Mouse (Mus musculus) kidney, postnatal 0 days (tissue): ENCODE data around the gene Slc13a3. TPM values are rescaled to one million over a fixed set of nuclear protein-coding genes. Genes with fewer than 3 reads are reported as not detected.

Experiments used
- ATAC-seq: fragments of 200-750 bp; cut with Nextera tagmentation; replicated peaks from 2 replicates; pipeline ENCODE4 v1.8.0; 2017; ENCODE audit warnings: low read depth, moderate number of reproducible peaks, moderate TSS enrichment, moderate library complexity; ENCODE audit not compliant: low FRiP score
- DNase-seq: peaks from one replicate; pipeline ENCODE4 v3.0.0-alpha.2; 2016; ENCODE audit warnings: low spot score
- H3K27ac ChIP-seq: fragments of 300-500 bp; sonication (generic); 2 replicates; pipeline ENCODE4 v1.5.1; 2014; ENCODE audit warnings: mild to moderate bottlenecking
- H3K27me3 ChIP-seq: fragments of 300-500 bp; sonication (generic); 2 replicates; pipeline ENCODE4 v1.6.1; 2014; ENCODE audit warnings: low read length, mixed read lengths; ENCODE audit not compliant: insufficient read depth
- H3K36me3 ChIP-seq: fragments of 300-500 bp; sonication (generic); 2 replicates; pipeline ENCODE4 v1.6.1; 2014; ENCODE audit warnings: low read length, mixed read lengths; ENCODE audit not compliant: insufficient read depth
- H3K4me1 ChIP-seq: fragments of 300-500 bp; sonication (generic); replicated peaks from 2 replicates; pipeline ENCODE4 v1.6.1; 2014; ENCODE audit warnings: antibody characterized with exemption, low read length, mixed read lengths; ENCODE audit not compliant: insufficient read depth
- H3K4me2 ChIP-seq: fragments of 300-500 bp; sonication (generic); 2 replicates; pipeline ENCODE4 v1.6.1; 2014; ENCODE audit warnings: mild to moderate bottlenecking, low read length, moderate library complexity, mixed read lengths
- H3K4me3 ChIP-seq: fragments of 300-500 bp; sonication (generic); replicated peaks from 2 replicates; pipeline ENCODE4 v1.5.1; 2014; ENCODE audit warnings: low read depth, low read length
- H3K9ac ChIP-seq: fragments of 300-500 bp; sonication (generic); 2 replicates; pipeline ENCODE4 v1.6.1; 2014; ENCODE audit warnings: low read depth, low read length
- H3K9me3 ChIP-seq: fragments of 300-500 bp; sonication (generic); replicated peaks from 2 replicates; pipeline ENCODE4 v1.6.1; 2016; ENCODE audit warnings: low read length, inconsistent platforms, mixed read lengths
- CTCF ChIP-seq: IDR thresholded peaks from 2 replicates; pipeline ENCODE4 v1.5.1; 2016; ENCODE audit warnings: antibody characterized with exemption, low read depth, mild to moderate bottlenecking, moderate library complexity
- WGBS: fragments of 180-500 bp; shearing (Covaris S2); extraction: QIAGEN DNeasy Blood & Tissue Kit; methylation state at CpG from one replicate; pipeline ENCODE4 v1.1.7; 2014; 5-methylcytosine and 5-hydroxymethylcytosine counted together
- polyA plus RNA-seq: library from polyadenylated mRNA; unstranded; fragments of >200 nt; fragmentation: Nextera tagmentation; extraction: Ambion mirVana; gene quantifications from 2 replicates; pipeline ENCODE4 v1.2.1, GENCODE M21; 2015

Gene Slc13a3
- polyA plus RNA-seq, 1 experiment from 2014 or later, result 8.3 TPM

DNA sequence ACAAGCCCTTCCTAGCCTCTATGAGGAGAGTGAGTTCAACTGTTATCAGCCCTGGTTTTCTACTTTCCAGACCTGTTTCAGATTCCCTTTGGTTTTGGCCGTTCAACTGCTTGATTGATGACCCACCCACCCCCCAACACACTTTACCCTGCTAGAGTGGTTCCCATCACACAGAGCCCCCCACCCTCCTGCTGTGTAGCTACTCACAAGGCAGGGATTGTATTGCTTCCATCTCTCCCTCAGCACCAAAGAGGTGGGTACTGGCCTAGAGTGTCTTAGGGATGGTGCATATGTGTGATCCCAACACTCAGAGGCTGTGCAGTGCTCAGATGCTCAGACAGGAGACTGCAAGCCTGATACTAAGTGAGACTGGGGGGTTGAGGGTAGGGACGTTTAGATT lies 21.5 kb upstream of the Slc13a3 start:
- DNase-seq (no peak), ATAC-seq (no peak)
- Histone ChIP-seq H3K4me2 (no peak overlapping the region), H3K4me1 (no peaks in the 10 kb centered on the region; the same call in none of the 2 replicates), H3K36me3 (peaks cover 13% of the 10 kb centered on the region; the same call in 1 of the 2 replicates), H3K9ac (no peak overlapping the region), H3K27me3 (no peaks in the 10 kb centered on the region), H3K4me3 (no peak overlapping the region), H3K27ac (no peak overlapping the region), H3K9me3 (no peaks in the 10 kb centered on the region)
- 51% methylated on average over 2 of the region's 2 CpGs for WGBS
- no peak for TF ChIP-seq CTCF

DNA sequence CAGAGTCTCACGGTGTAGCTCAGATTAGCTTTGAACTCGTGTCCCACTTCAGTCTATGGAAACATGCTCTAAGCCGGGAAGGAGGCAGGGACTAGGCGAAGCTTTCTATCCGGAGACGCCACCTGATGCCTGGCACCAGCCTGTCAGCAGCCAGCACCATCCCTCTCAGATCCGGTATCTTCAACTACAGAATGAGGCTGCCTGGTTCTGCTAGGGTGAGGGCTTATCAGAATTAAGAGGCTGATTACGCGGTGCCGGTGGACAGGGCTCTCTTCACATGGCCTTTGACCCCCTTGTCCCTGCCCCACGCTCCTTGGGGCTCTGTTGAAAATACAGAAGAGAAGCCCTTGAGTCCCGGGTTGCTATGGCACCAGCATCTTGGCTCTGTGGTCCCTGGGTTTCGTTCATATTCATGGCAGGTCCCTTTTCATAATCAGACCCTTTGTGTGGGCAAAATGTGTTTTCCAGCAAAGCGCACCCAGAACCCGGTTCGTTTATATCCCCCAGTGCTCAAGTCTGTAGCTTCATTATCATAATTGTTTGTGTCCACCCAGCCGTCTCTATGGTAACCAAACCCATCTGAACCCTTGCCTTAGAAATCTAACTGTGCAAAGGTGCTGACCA lies 20.7 kb upstream of the Slc13a3 start:
- Histone ChIP-seq H3K36me3 (peaks cover 17% of the 10 kb centered on the region; the same call in 1 of the 2 replicates), H3K4me2 (peak overlapping the region; percentile 77), H3K4me1 (no peaks in the 10 kb centered on the region; the same call in none of the 2 replicates), H3K9ac (peak overlapping the region; percentile 79), H3K27ac (peak overlapping the region; percentile 63; the same call in 1 of the 2 replicates), H3K27me3 (no peaks in the 10 kb centered on the region), H3K4me3 (peak overlapping the region; percentile 72), H3K9me3 (no peaks in the 10 kb centered on the region)
- WGBS, result 28% methylated on average over 17 of the region's 17 CpGs
- no peak for TF ChIP-seq CTCF
- DNase-seq, result no peak
- no peak for ATAC-seq

DNA sequence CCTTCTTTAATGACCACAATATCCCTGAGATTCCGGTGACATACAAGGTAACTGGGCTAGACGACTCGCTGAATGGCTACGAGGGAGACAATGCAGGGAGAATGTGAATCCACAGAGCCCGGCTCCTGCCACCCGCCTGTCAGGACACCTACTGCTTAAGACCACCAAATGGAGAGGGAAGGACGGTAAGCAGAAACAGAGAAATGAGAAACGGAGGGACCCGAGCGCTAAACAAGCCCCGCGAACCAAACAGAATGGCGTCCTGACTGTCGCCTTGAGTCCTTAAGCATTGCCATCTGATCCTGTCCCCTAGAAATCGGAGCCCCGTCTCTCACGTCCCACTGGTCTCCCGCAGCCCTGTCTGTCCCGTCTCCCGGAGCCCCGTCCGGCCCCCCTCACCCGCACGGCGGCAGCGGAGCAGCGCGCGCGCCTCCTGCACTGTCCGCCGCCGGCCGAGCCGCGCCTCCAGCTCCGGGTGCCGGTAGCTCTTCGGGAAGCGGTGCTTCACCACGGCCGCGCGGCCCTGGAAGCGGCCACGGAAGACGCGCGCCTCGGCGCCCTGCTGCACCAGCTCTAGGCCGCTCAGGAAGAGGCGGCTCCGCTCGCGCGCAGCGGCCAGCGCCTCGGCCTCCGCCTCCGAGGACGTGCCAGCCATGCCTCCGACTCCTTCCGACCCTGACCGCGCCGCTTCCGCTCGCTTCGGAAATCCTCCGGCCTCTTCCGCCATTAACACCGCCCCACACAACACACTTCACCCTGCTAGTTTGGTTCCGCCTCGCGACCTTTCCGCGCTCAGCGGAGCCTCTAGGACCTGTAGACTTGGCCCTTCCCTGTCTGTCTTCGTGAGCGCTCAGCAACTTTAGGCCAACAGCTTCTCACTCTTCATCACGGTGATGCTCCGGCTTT lies 19.9 kb upstream of the Slc13a3 start, which contains the start of gene Trp53rka:
Gene Trp53rka, minus strand, starts transcription at position 677 of the 906 bp plus-strand sequence.
- Histone ChIP-seq H3K4me3 (peak within 1 kb of the TSS; percentile 72), H3K4me1 (no peaks in the 10 kb centered on the region; the same call in none of the 2 replicates), H3K9ac (peak within 1 kb of the TSS; percentile 79), H3K36me3 (peaks cover 17% of the 10 kb centered on the region; the same call in 1 of the 2 replicates), H3K27me3 (no peaks in the 10 kb centered on the region), H3K4me2 (peak within 1 kb of the TSS; percentile 77), H3K27ac (peak within 1 kb of the TSS; percentile 81), H3K9me3 (no peaks in the 10 kb centered on the region)
- ATAC-seq (peak; percentile 80), DNase-seq (peak; percentile 88)
- WGBS, result under 1% methylated on average over 83 of the region's 84 CpGs
- no peak for TF ChIP-seq CTCF

GRCm38 (mm10) chr2:165486881-165487535 lies 14.0 kb upstream of the Slc13a3 start:
- ATAC-seq (no peak), DNase-seq (peak; percentile 77)
- H3K4me2 ChIP-seq, result no peak overlapping the region
- peaks cover 17% of the 10 kb centered on the region; the same call in 1 of the 2 replicates for H3K36me3 ChIP-seq
- peak overlapping the region; percentile 23; the same call in 1 of the 2 replicates for H3K9ac ChIP-seq
- no peaks in the 10 kb centered on the region for H3K9me3 ChIP-seq
- no peaks in the 10 kb centered on the region for H3K27me3 ChIP-seq
- no peak overlapping the region for H3K27ac ChIP-seq
- peak; percentile 92 for TF ChIP-seq CTCF
- H3K4me1 ChIP-seq, result no peaks in the 10 kb centered on the region; the same call in 1 of the 2 replicates
- H3K4me3 ChIP-seq, result no peak overlapping the region
- WGBS, result 23% methylated on average over 8 of the region's 8 CpGs

DNA sequence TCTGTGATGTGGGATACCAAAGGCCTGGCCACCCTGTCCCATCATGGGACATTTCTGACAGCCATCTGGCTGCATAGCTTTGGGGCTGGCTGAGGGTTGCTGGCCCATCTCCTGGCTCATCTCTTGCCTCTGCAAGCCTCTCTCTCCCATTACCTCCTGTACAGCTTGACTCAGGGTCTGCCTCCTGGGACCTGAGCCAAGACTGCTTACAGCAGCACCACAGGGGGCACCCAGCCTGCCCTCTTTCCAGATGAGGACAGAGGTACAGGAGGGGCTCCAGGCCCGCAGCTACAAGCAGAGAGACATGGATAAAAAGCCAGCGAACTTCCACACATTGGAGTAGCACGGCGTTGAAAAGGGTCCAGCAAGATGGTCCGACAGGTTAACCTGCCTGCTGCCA lies 13.4 kb upstream of the Slc13a3 start:
- ATAC-seq, result no peak
- peaks cover 17% of the 10 kb centered on the region; the same call in 1 of the 2 replicates for H3K36me3 ChIP-seq
- no peak for TF ChIP-seq CTCF
- H3K9me3 ChIP-seq, result no peaks in the 10 kb centered on the region
- H3K4me3 ChIP-seq, result no peak overlapping the region
- no peak overlapping the region for H3K9ac ChIP-seq
- no peak overlapping the region for H3K4me2 ChIP-seq
- no peak overlapping the region for H3K27ac ChIP-seq
- no peak for DNase-seq
- H3K27me3 ChIP-seq, result no peaks in the 10 kb centered on the region
- 84% methylated on average over 5 of the region's 5 CpGs for WGBS
- H3K4me1 ChIP-seq, result no peaks in the 10 kb centered on the region

DNA sequence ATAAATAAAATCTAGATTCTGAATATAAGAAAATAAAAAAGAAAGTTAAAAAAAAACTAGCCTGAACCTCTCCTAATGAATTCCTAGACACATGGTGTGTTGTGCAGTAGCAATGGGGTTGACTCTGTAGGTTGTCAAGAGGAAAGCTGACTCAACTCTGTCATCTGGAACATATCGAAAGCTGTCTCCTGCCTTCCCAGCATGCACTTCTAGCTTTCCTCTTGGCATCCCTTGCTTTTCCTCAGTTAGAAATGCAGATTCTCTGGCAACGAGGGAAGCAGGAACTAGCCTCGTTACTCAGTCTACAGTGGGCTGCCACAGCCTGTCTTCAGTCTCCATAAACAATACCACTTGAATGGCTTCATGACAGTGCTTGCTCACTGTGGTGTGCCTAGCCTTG lies 12.8 kb upstream of the Slc13a3 start:
- no peak for TF ChIP-seq CTCF
- Histone ChIP-seq H3K36me3 (peaks cover 16% of the 10 kb centered on the region; the same call in 1 of the 2 replicates), H3K9me3 (no peaks in the 10 kb centered on the region), H3K4me3 (no peak overlapping the region), H3K9ac (no peak overlapping the region), H3K4me1 (no peaks in the 10 kb centered on the region), H3K27me3 (no peaks in the 10 kb centered on the region), H3K4me2 (no peak overlapping the region), H3K27ac (no peak overlapping the region)
- 60% methylated on average over 3 of the region's 3 CpGs for WGBS
- ATAC-seq (no peak), DNase-seq (no peak)
